Mouse (Mus musculus) monocyte, adult 2 months (primary cell): ENCODE results near the gene Pafah1b1.

Experiments used
- DNase-seq, 2 experiments: peaks; one replicate each; pipeline ENCODE4 v3.0.0; 2022; ENCODE audit warnings: low spot score in 2 of 2, low read depth in 1 of 2

Pafah1b1 gene

GRCm38 (mm10) chr11:74625333-74625732, 99.1 kb downstream of the Pafah1b1 start:
- DNase-seq, result no peak
